Mouse (Mus musculus) heart, postnatal 14 days (tissue): ENCODE results near the gene Bpifb9b. TPM values are rescaled to one million over a fixed set of nuclear protein-coding genes. Genes with fewer than 3 reads are reported as not detected.
A peak's percentile ranks its signal among the peaks of the same experiment; 100 is the strongest.
"Not testable (repeated sequence)": the region's sequence is repeated elsewhere in the genome, so short reads cannot be mapped to it uniquely, and the experiment has no call there.

Source experiments
- DNase-seq, 2 experiments: peaks; one replicate each; pipeline ENCODE4 v3.0.0; 2021 to 2022
- intact Hi-C: fragments of 180-260 bp; cut with DNase I; formaldehyde crosslinking; loops from one replicate; pipeline ENCODE4 v1.15.1; 2025
- long read RNA-seq, 2 experiments: library from polyadenylated mRNA; stranded (forward); transcript quantifications; one replicate each; pipeline ENCODE4 v2.0.0; 2021
- total RNA-seq, 2 experiments: library from RNA; stranded (reverse); gene quantifications; 2 replicates each; pipeline ENCODE4 v1.2.3; 2021

The Bpifb9b gene
- not detected for total RNA-seq
- long read RNA-seq, experiment 1 = 0 reads
- long read RNA-seq, experiment 2 = 0 reads

DNA sequence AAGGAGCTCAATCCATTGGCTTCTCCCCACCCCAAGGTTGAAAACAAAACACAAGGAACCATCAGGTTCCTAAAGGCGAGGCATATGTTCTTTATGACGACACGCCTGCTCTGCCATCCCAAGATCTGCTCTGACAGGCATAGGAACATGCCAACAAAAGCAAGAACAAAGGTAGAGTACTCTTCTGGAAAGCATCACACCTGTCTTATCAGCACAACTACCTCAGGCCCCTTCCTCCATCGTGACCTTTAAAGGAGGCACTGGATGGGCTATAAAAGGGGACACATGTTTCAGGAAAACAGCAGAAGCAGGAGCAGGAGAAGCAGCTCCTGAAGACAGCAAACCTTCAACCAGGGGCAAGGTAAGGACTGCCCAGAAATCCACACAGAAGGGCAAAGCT is at the start of gene Bpifb9b:
TSS of gene Bpifb9b (plus strand) at position 301 of the 400 bp plus-strand sequence.
- not testable (repeated sequence) for DNase-seq
- intact Hi-C loops = loop anchor here (2.0 kb wide), 1 partner anchor 48 kb away; no protein-coding TSS in a partner anchor

DNA sequence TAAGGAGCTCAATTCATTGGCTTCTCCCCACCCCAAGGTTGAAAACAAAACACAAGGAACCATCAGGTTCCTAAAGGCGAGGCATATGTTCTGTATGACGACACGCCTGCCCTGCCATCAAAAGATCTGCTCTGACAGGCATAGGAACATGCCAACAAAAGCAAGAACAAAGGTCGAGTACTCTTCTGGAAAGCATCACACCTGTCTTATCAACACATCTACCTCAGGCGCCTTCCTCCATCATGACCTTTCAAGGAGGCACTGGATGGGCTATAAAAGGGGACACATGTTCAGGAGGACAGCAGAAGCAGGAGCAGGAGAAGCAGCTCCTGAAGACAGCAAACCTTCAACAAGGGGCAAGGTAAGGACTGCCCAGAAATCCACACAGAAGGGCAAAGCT is 49.5 kb upstream of the Bpifb9b start, which contains the start of gene Bpifb9a:
TSS of gene Bpifb9a (plus strand) at position 301 of the 400 bp plus-strand sequence.
- intact Hi-C loops, DNase-seq: not testable (repeated sequence)

DNA sequence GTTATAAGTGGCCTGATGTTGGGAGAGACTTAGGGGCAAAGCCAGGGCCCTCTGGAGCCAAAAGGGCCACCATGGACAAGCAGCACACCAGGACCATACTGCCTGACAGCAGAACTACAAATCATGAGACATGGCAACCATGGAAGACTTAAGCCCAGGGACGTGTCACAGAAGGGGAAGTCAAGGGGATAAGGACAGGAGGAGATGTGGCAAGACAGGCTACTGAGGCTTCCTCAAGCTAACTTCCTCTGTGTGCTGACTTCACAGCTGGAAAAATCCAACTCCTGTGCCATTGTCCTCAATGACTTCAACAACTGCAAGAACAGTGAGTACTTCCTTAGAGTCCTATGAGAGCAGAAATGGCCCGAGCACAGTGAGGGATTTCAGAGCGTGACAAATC is 42.6 kb upstream of the Bpifb9b start:
- intact Hi-C loops, DNase-seq: not testable (repeated sequence)

DNA sequence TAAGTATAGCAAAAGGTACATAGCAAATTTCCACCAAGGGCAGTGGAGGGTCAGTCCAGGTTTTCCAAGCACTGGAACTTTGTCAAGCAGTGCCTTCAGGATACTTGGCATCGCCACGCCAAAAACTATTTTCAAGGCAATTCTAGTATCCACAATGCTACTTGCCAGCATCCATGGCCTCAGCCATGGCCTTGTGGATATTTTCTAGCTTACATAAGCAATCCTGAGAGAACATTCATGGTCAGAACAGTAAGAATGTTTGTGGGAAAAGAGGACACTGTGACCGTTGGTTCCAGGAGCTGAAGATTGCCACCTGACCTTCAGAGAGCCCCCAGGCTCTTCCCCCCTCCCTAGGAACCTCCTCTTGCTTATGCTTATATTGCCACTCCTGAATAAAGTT is 15.2 kb upstream of the Bpifb9b start:
- DNase-seq = not testable (repeated sequence)
- intact Hi-C loops = loop anchor here (2.0 to 5.0 kb wide), 2 partner anchors 77 to 120 kb away; no protein-coding TSS in a partner anchor

DNA sequence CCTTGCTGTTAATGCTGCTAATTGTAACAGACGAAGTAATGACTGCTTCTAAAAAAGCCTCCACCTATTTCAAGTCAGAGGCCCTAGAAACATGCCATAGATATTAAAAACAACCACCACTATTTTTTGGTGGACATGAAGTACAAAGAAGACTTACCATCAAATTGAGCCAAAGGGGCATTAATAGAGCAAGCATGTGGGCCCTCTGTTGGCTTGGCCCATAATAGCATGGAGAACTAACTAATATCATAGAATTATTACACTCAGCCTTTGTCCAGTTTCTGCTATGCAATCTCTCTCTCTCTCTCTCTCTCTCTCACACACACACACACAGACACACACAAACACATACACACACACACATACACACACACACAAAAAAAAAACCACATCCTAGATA is 14.2 kb upstream of the Bpifb9b start:
- intact Hi-C loops = loop anchor here (5.0 kb wide), 1 partner anchor 121 kb away; no protein-coding TSS in a partner anchor
- no peak for DNase-seq

- DNase-seq = peak; percentile 22 to 61
- intact Hi-C loops = loop anchor here (5.0 kb wide), 1 partner anchor 122 kb away; no protein-coding TSS in a partner anchor
Measured at GRCm38 (mm10) chr2:154294746-154295145, 12.3 kb upstream of the Bpifb9b start.

- peak; percentile 51 to 72 for DNase-seq
- intact Hi-C loops = no loop called here
Measured at GRCm38 (mm10) chr2:154300496-154300895, 6.5 kb upstream of the Bpifb9b start.

DNA sequence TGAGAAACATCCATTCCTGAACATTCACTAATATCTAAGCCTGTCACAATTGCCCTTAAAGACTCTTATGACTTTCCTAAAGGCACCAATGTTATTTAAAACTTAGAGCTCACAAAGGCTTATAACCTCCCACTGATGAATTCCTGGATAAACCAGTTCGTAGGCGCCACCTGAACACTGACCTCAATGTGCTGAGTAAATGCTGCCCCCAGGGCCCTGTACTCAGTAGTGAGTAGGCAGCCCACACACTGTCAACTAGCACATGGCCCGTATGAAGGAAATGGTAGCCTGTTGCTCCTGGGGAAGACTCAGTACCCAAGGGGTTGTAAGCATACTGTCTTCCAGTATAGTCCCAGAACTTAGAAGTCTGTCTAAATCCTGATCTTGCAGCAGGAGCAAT is 5.3 kb upstream of the Bpifb9b start:
- intact Hi-C loops = no loop called here
- no peak for DNase-seq

GRCm38 (mm10) chr2:154304604-154305003 is 2.4 kb upstream of the Bpifb9b start:
- intact Hi-C loops = not testable (repeated sequence)

GRCm38 (mm10) chr2:154313771-154314170 is 6.7 kb downstream of the Bpifb9b start:
- DNase-seq, intact Hi-C loops: not testable (repeated sequence)

More at GRCm38 (mm10) chr2:154304604-154305003, 2.4 kb upstream of the Bpifb9b start:
- DNase-seq = not testable (repeated sequence)

- intact Hi-C loops = no loop called here
- no peak for DNase-seq
Measured at GRCm38 (mm10) chr2:154326852-154327251, 19.8 kb downstream of the Bpifb9b start.

DNA sequence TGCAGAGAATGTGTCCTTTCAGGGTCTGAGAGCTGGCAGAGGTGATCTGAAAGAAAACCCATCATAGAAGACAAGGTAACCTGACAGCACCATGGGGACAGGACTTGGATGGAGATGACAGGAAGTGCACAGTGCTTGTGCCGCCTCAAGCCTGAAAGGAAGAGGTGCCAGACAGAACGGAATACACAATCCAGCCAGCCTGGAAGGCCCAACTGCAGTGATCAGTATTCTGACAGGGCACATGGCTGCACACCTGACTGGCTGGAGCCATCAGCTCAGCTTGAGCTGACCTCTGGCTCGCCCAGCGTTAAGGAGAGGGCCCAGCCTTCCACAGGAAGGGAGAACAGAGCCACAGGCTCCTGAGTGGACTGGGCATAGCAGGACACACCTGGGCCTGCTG is 28.5 kb downstream of the Bpifb9b start:
- intact Hi-C loops = no loop called here
- no peak for DNase-seq

DNA sequence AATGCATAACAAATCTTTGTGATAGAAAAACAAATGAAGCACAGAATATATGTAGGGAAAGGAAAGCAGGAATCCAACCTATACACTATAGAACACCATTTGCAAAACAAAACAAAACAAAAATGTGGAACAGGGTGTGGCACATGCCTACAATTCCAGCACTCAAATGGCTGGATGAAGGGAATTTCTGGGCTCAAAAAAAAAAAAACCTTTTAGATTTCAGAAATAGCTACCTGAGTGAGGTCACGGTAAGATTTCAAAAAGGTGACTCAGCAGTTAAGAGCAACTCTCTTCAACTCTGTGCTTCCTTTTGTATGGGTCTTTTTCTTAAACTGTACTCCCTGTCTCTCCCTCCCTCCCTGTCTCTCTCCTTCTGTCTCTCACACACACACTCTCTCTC is 31.1 kb downstream of the Bpifb9b start:
- DNase-seq = no peak
- intact Hi-C loops = no loop called here

GRCm38 (mm10) chr2:154339356-154339755 is 32.3 kb downstream of the Bpifb9b start:
- no peak for DNase-seq
- intact Hi-C loops = no loop called here

DNA sequence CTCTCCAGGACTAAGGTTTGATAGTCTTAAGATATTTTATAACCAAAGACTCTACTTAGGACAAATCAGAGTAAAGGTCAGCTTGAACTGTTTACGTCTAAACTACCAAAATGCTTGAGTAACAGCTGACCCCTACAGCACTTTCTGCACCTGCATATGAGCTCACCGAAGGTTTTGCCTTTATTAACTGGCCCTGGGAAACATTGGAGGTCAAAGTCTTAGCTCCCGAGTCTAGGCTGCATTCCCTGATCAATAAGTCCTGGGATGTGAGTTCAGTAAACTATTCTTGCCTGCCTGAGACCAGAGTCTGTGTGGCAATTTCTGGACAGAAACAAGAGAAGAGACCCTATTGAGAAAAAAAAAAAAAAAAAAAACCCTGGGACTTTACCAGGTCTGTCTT is 41.1 kb downstream of the Bpifb9b start:
- intact Hi-C loops = no loop called here
- DNase-seq = no peak

DNA sequence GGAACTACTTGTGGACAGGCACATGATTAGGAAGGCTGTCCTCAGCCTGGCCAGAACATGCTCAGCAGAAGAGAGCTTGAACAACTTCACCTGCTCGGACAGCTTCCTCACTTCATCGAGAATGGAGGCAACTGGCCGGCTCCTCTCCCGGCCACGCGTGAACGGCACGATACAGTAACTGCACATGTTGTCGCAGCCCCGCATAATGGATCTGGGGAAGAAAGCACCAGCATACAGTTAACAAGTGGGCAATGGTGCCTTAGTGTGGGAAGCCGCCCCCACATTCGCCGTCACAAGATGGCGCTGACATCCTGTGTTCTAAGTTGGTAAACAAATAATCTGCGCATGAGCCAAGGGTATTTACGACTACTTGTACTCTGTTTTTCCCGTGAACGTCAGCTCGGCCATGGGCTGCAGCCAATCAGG is 47.0 kb downstream of the Bpifb9b start:
- DNase-seq, intact Hi-C loops: not testable (repeated sequence)

DNA sequence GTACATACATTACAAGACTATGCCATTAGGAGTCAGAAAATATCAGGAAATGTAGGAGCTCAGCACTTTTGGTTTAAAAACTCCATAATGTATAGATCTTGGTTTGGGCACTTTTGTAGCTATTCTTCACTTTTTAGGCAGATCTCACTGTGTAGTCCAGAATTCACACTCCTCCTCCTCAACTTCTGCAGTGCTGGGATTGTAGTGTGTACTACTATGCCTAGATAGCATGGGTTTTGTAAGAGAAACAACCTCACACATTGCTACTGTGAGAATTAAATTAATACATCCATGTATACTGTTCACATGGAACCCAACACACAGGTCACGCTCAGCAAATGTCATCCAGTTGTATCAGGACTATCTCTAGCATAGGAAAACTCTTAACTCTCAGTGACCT is 60.5 kb downstream of the Bpifb9b start:
- intact Hi-C loops = no loop called here
- no peak for DNase-seq

Other genes with a start within 250 kb of the Bpifb9b start
- not detected for gene Bpifa3, start 176.9 kb upstream of the Bpifb9b start, total RNA-seq
- gene Bpifa1, start 164.3 kb upstream of the Bpifb9b start, total RNA-seq = 1 to 10 TPM in 1 of 2 experiments, not detected in 1; 8.4 TPM
- not detected for gene Bpifa5, start 144.6 kb upstream of the Bpifb9b start, total RNA-seq
- 1 to 10 TPM in 1 of 2 experiments, not detected in 1; 2.2 TPM for gene Bpifb1, start 116.4 kb upstream of the Bpifb9b start, total RNA-seq
- not detected for gene Bpifb5, start 83.5 kb upstream of the Bpifb9b start, total RNA-seq
- not detected for gene Bpifb9a, start 49.4 kb upstream of the Bpifb9b start, total RNA-seq
- gene Cdk5rap1, start 65.8 kb downstream of the Bpifb9b start, total RNA-seq = 10 to 100 TPM; 19.0 to 19.2 TPM
- 10 to 100 TPM; 91.4 to 98.7 TPM for gene Snta1, start 100.9 kb downstream of the Bpifb9b start, total RNA-seq
- gene Cbfa2t2, start 129.3 kb downstream of the Bpifb9b start, total RNA-seq = 10 to 100 TPM; 21.4 to 21.7 TPM
- gene 1700003F12Rik, start 239.9 kb downstream of the Bpifb9b start, total RNA-seq = under 1 TPM in 1 of 2 experiments, not detected in 1; 0.43 TPM
- gene Actl10, start 244.5 kb downstream of the Bpifb9b start, total RNA-seq = not detected